Mouse (Mus musculus) cerebellum, adult 2 months (tissue): ENCODE results near the gene Pappa2. TPM values are rescaled to one million over a fixed set of nuclear protein-coding genes. Genes with fewer than 3 reads are reported as not detected.

Source experiments
- DNase-seq, 2 experiments: peaks; one replicate each; pipeline ENCODE4 v3.0.0; 2021
- H3K27ac ChIP-seq: fragments of 200-500 bp; 2 replicates; pipeline ENCODE4 v1.5.1; 2012; ENCODE audit warnings: low read length, control low read depth, inconsistent platforms; ENCODE audit not compliant: insufficient read depth
- H3K27me3 ChIP-seq: fragments of 200-500 bp; 2 replicates; pipeline ENCODE4 v1.6.1; 2012; ENCODE audit warnings: inconsistent platforms, mild to moderate bottlenecking, low read length, moderate library complexity; ENCODE audit not compliant: control insufficient read depth, insufficient read depth
- H3K4me1 ChIP-seq: fragments of 200-500 bp; 2 replicates; pipeline ENCODE4 v1.6.1; 2011; ENCODE audit warnings: low read length; ENCODE audit not compliant: control insufficient read depth, insufficient read depth
- H3K4me3 ChIP-seq: fragments of 200-500 bp; replicated peaks from 2 replicates; pipeline ENCODE3; 2011; ENCODE audit warnings: mild to moderate bottlenecking, low read depth, low read length, control low read depth; ENCODE audit not compliant: insufficient read depth
- CTCF ChIP-seq: fragments of 200-500 bp; IDR thresholded peaks from 2 replicates; pipeline ENCODE4 v1.5.1; 2011; ENCODE audit warnings: low read depth, mild to moderate bottlenecking, control low read depth, low read length, moderate library complexity, borderline replicate concordance; ENCODE audit not compliant: insufficient read depth
- POLR2A ChIP-seq: fragments of 200-500 bp; IDR thresholded peaks from 2 replicates; pipeline ENCODE4 v1.6.1; 2011; ENCODE audit warnings: low read length, control low read depth, borderline replicate concordance; ENCODE audit not compliant: insufficient read depth
- WGBS: fragments of 180-500 bp; shearing (Covaris S2); methylation state at CpG from one replicate; pipeline ENCODE4 v1.1.7; 2018; 5-methylcytosine and 5-hydroxymethylcytosine counted together
- polyA plus RNA-seq: library from polyadenylated mRNA; depleted of rRNA; stranded (reverse); fragments of >200 nt; gene quantifications from 2 replicates; pipeline ENCODE4 v1.2.3, GENCODE M21; 2012; rRNA removed

Pappa2 gene
- polyA plus RNA-seq: 0.31 and 0.35 TPM in 2 replicates

DNA sequence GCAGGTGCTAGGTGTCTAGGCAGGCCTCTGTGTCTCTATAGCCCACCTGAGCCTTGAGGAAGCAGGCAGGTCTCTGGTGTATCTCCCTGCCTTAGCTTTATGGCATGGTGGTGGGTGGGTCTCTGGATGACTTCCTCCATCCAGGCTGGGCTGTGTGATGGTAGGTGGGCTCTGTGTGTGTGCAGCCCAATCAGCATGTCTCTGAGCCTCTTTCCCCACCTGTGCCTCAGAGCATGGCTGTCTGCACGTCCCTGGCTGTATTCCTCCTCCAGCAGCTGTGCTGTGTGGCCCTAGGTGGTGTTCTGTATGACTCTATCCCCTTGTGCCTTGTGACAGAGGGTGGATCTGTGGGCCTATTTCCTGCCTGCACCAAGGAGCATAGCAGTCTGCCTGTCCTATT is at the start of gene Pappa2:
Pappa2 (minus strand) TSS at position 101 of the 400 bp plus-strand sequence.
- Histone ChIP-seq H3K4me1 (no peaks in the 10 kb centered on the region), H3K27me3 (no peaks in the 10 kb centered on the region), H3K4me3 (no peak within 1 kb of the TSS), H3K27ac (no peak within 1 kb of the TSS)
- no peak for DNase-seq
- 19% methylated on average over 1 of the region's 1 CpGs for WGBS
- TF ChIP-seq POLR2A: no peak
- TF ChIP-seq CTCF: no peak

DNA sequence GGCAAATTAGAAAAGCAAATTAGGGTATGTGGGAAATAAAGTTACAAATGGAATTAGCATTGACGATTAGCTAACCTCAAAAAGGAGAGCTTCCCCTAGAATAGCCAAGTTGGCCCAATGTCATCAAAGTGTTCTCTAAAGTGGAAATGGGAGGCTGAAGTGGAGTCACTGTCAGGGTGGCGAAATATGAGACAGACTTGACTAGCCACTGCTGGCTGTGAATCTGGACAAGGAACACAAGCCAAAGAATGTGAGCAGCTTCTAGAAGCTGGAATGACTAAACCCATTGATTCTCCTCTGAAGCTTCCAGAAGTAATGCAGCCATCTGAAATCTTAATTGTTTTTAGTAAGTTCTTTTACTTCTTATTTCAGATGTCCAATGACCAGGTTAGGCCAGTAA is 48.8 kb upstream of the Pappa2 start:
- Histone ChIP-seq H3K4me1 (no peaks in the 10 kb centered on the region), H3K27me3 (no peaks in the 10 kb centered on the region), H3K27ac (no peak overlapping the region), H3K4me3 (no peak overlapping the region)
- 71% methylated on average over 2 of the region's 2 CpGs for WGBS
- no peak for DNase-seq
- TF ChIP-seq POLR2A (no peak), CTCF (no peak)

DNA sequence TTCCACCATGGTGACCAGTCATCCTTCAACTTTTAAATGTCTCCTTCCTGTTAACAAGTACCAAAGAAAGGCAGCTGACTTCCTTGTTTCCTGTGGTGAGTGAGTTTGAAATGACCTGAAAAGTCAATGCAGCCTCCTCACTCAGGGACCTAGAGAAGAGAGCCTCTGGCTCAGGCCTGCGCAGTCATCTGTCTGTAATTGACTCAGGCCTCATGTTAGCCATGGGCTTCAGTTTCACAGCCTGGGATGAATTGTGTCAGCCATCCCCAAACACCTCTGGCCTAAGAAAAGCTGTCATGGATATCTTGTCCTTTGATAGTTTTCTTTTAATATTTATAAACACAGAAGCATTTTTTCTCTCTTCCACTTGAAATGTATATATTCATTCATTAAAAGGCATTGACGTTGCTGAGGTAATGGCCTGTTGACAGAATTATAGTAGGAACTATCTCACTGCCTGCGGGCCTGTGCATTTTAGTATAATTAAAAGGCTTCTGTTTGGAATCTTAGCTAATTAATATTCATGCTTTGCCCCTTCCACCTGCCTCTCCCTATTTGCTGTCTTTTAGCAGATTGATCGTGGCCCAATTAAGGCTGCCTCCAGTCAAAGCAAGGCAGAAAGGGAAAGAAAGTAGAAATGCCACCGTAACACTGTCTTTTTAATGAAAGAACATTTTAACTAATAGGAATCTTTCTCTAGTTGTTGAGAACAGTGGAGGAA is 34.8 kb upstream of the Pappa2 start:
- no peaks in the 10 kb centered on the region for H3K27me3 ChIP-seq
- DNase-seq: no peak
- H3K4me3 ChIP-seq: no peak overlapping the region
- H3K27ac ChIP-seq: no peak overlapping the region
- no peaks in the 10 kb centered on the region for H3K4me1 ChIP-seq
- TF ChIP-seq CTCF: no peak
- 60% methylated on average over 5 of the region's 5 CpGs for WGBS

DNA sequence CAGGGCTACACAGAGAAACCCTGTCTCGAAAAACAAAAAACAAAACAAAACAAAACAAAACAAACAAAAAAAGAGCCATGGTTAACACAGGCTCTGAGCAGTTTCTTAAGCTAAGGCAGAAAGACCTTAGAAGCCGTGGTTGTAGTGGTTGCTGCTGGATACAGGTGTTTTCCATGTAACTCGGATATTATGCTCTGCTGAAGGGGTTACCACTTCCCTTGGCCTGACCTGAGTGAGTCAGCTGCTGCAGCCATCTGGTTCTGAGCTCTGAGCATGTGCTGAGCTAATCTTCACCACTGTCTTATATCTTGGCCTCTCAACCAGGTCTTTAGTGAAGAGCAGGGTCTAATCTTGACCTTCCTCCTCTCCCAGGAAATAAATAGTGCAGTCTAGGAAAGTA is 6.8 kb upstream of the Pappa2 start:
- TF ChIP-seq CTCF: no peak
- TF ChIP-seq POLR2A: no peak
- DNase-seq: no peak
- 81% methylated on average over 3 of the region's 3 CpGs for WGBS

DNA sequence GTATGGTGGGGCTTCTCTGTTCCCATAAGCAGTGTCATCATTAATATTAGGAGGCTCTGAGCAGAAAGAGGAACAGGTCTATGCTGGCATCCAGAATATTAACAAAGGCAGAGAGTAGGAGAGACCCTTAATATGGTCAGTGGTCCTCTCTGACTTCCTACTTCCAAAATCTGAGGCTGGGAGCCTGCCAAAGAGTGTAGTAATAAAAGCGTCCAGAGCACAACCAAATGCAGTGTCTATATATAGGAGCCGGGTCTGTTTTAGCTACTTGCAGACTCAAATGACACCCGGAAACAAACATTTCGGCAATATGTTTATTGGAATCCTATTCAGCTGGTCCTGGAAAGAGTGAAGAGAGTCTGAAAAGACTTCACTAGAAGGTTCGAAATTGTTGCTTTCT is 17.9 kb downstream of the Pappa2 start:
- TF ChIP-seq POLR2A: no peak
- TF ChIP-seq CTCF: no peak
- Histone ChIP-seq H3K27ac (no peak overlapping the region), H3K4me3 (no peak overlapping the region), H3K27me3 (no peaks in the 10 kb centered on the region; the same call in 1 of the 2 replicates), H3K4me1 (no peaks in the 10 kb centered on the region)
- 72% methylated on average over 5 of the region's 5 CpGs for WGBS
- DNase-seq: no peak

More for the DNA sequence above, 6.8 kb upstream of the Pappa2 start:
- Histone ChIP-seq H3K4me3 (no peak overlapping the region), H3K27ac (no peak overlapping the region), H3K27me3 (no peaks in the 10 kb centered on the region; the same call in 1 of the 2 replicates), H3K4me1 (no peaks in the 10 kb centered on the region)

DNA sequence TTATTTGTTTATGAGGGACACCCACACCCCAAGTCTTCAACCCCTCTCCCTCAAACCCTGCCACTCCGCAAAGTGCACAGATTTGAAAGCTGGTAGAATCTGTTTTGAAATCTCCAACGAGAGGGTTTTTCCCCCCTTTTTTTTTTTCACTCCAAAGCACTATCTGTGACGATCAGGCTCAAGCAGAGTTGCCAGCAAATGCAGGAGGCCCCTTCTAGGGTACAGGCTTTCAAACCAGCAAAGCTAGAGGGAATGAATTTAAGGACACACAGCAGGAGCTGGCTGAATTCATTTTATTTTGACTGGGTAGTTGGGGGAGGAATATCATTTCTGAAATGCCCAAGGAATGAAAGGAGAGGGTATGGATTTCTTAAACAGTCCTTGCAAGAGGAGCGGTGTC is 19.3 kb downstream of the Pappa2 start:
- H3K4me1 ChIP-seq: no peaks in the 10 kb centered on the region
- H3K27me3 ChIP-seq: no peaks in the 10 kb centered on the region; the same call in 1 of the 2 replicates
- no peak overlapping the region for H3K4me3 ChIP-seq
- TF ChIP-seq POLR2A (no peak), CTCF (no peak)
- no peak overlapping the region for H3K27ac ChIP-seq
- no peak for DNase-seq
- 34% methylated on average over 4 of the region's 4 CpGs for WGBS

DNA sequence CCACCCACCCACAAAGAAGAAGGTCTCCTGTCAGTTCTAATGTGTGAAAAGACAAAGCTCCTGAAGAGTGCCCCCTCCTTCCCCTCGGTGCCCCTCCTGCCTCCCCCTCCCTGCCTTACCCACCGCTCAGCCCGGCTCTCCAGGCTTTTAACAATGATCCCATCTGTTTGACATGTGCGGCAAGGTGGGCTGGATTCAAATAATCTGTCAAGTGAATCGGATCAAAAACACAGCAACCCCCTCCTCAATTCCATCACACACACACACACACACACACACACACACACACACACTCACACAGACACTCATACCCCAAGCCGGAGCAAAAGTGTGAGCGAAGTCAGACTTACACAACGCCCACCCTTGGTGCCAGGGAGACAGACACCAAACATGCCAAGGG is 19.7 kb downstream of the Pappa2 start:
- Histone ChIP-seq H3K27me3 (no peaks in the 10 kb centered on the region; the same call in 1 of the 2 replicates), H3K4me1 (no peaks in the 10 kb centered on the region), H3K4me3 (no peak overlapping the region), H3K27ac (no peak overlapping the region)
- TF ChIP-seq POLR2A: no peak
- TF ChIP-seq CTCF: no peak
- 3% methylated on average over 8 of the region's 8 CpGs for WGBS
- no peak for DNase-seq

DNA sequence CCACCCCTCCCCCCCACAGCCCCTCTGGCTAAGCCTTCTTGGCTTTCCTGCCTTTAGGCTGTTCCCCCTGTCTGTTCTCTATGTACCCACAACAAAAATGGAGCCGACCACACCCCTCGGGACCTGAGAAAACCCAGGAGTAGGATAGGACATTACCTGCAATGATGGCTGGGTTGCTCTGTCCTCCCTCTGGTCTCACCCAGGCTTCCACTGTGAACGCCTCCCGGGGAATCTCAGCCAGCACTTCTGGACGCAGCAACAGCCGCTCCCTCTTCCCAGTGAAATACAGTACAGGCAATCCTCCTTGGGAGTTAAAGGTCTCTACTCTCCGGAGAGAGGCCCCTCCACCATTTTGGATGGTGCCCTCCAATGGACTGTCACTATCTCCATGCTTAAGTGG is 23.9 kb downstream of the Pappa2 start:
- Histone ChIP-seq H3K4me1 (no peaks in the 10 kb centered on the region), H3K4me3 (no peak overlapping the region), H3K27me3 (no peaks in the 10 kb centered on the region; the same call in 1 of the 2 replicates), H3K27ac (no peak overlapping the region)
- TF ChIP-seq POLR2A (no peak), CTCF (no peak)
- no peak for DNase-seq
- 90% methylated on average over 7 of the region's 7 CpGs for WGBS
